Mouse (Mus musculus) spleen, adult 2 months (tissue): ENCODE results near the gene Slc16a6. TPM values are rescaled to one million over a fixed set of nuclear protein-coding genes. Genes with fewer than 3 reads are reported as not detected.
A peak's percentile ranks its signal among the peaks of the same experiment; 100 is the strongest.
"Not testable (repeated sequence)": the region's sequence is repeated elsewhere in the genome, so short reads cannot be mapped to it uniquely, and the experiment has no call there.

ENCODE experiments used
- DNase-seq, 2 experiments: peaks; one replicate each; pipeline versions ENCODE4 v3.0.0 to v3.0.0-alpha.2; 2012 to 2021; ENCODE audit warnings: low spot score in 2 of 2, low read depth in 1 of 2
- H3K27ac ChIP-seq: fragments of 200-500 bp; 2 replicates; pipeline ENCODE4 v1.5.1; 2012; ENCODE audit warnings: low read length, inconsistent platforms; ENCODE audit not compliant: insufficient read depth
- H3K27me3 ChIP-seq: fragments of 200-500 bp; 2 replicates; pipeline ENCODE4 v1.6.1; 2012; ENCODE audit warnings: mild to moderate bottlenecking, moderate library complexity, low read length, inconsistent platforms; ENCODE audit not compliant: control insufficient read depth, insufficient read depth
- H3K36me3 ChIP-seq: fragments of 200-500 bp; 2 replicates; pipeline ENCODE4 v1.6.1; 2012; ENCODE audit warnings: mild to moderate bottlenecking, low read length, inconsistent platforms; ENCODE audit not compliant: control insufficient read depth, insufficient read depth
- H3K4me1 ChIP-seq: fragments of 200-500 bp; 2 replicates; pipeline ENCODE4 v1.6.1; 2011; ENCODE audit warnings: inconsistent platforms; ENCODE audit not compliant: control insufficient read depth, insufficient read depth, insufficient read length
- H3K4me3 ChIP-seq: fragments of 200-500 bp; 2 replicates; pipeline ENCODE4 v1.5.1; 2011; ENCODE audit warnings: mild to moderate bottlenecking, inconsistent platforms; ENCODE audit not compliant: insufficient read depth, insufficient read length; ENCODE audit errors: extremely low read depth
- CTCF ChIP-seq: fragments of 200-500 bp; IDR thresholded peaks from 2 replicates; pipeline ENCODE4 v1.5.1; 2011; ENCODE audit warnings: mild to moderate bottlenecking, inconsistent platforms; ENCODE audit not compliant: insufficient read depth, insufficient read length, insufficient replicate concordance; ENCODE audit errors: extremely low read depth
- POLR2A ChIP-seq: fragments of 200-500 bp; IDR thresholded peaks from 2 replicates; pipeline ENCODE4 v1.6.1; 2011; ENCODE audit warnings: low read depth, low read length, inconsistent platforms
- WGBS: fragments of 180-500 bp; shearing (Covaris S2); methylation state at CpG from one replicate; pipeline ENCODE4 v1.1.7; 2018; 5-methylcytosine and 5-hydroxymethylcytosine counted together
- polyA plus RNA-seq: library from polyadenylated mRNA; depleted of rRNA; stranded (reverse); fragments of >200 nt; gene quantifications from 2 replicates; pipeline ENCODE4 v1.2.3, GENCODE M21; 2012

Slc16a6 gene
- polyA plus RNA-seq, 1 experiment, result 9.8 TPM

GRCm38 (mm10) chr11:109495771-109496474 lies 22.5 kb upstream of the Slc16a6 start:
- peak overlapping the region; percentile 17; the same call in 1 of the 2 replicates for H3K4me3 ChIP-seq
- no peaks in the 10 kb centered on the region for H3K27me3 ChIP-seq
- 5% methylated on average over 14 of the region's 14 CpGs for WGBS
- DNase-seq, result peak; percentile 46 to 54
- H3K27ac ChIP-seq, result peak overlapping the region; percentile 93
- no peak for TF ChIP-seq POLR2A
- no peak for TF ChIP-seq CTCF
- H3K36me3 ChIP-seq, result no peaks in the 10 kb centered on the region
- peaks cover 37% of the 10 kb centered on the region for H3K4me1 ChIP-seq

GRCm38 (mm10) chr11:109494890-109495770 lies 21.7 kb upstream of the Slc16a6 start:
- 33% methylated on average over 24 of the region's 24 CpGs for WGBS
- Histone ChIP-seq H3K4me1 (peaks cover 37% of the 10 kb centered on the region), H3K27me3 (no peaks in the 10 kb centered on the region), H3K36me3 (no peaks in the 10 kb centered on the region), H3K4me3 (no peak overlapping the region), H3K27ac (peak overlapping the region; percentile 93)
- no peak for TF ChIP-seq CTCF
- TF ChIP-seq POLR2A, result no peak
- peak; percentile 52 to 59 for DNase-seq

GRCm38 (mm10) chr11:109492847-109493464 lies 19.6 kb upstream of the Slc16a6 start:
- not testable (repeated sequence) for H3K27ac ChIP-seq, H3K27me3 ChIP-seq, DNase-seq, H3K4me3 ChIP-seq, H3K36me3 ChIP-seq
- peaks cover 30% of the 10 kb centered on the region for H3K4me1 ChIP-seq
- 80% methylated on average over 8 of the region's 8 CpGs for WGBS

- H3K36me3 ChIP-seq, result no peaks in the 10 kb centered on the region
- peaks cover 21% of the 10 kb centered on the region for H3K4me1 ChIP-seq
- 82% methylated on average over 4 of the region's 4 CpGs for WGBS
Measured at GRCm38 (mm10) chr11:109491844-109492243, 18.4 kb upstream of the Slc16a6 start.

GRCm38 (mm10) chr11:109489763-109490162 lies 16.4 kb upstream of the Slc16a6 start:
- 73% methylated on average over 2 of the region's 2 CpGs for WGBS
- no peaks in the 10 kb centered on the region for H3K27me3 ChIP-seq
- TF ChIP-seq POLR2A (no peak), CTCF (no peak)
- H3K36me3 ChIP-seq, result no peaks in the 10 kb centered on the region
- no peak overlapping the region for H3K4me3 ChIP-seq
- H3K4me1 ChIP-seq, result peaks cover 4% of the 10 kb centered on the region; the same call in 1 of the 2 replicates
- no peak overlapping the region for H3K27ac ChIP-seq
- no peak for DNase-seq

More at GRCm38 (mm10) chr11:109491844-109492243, 18.4 kb upstream of the Slc16a6 start:
- no peak overlapping the region for H3K27ac ChIP-seq
- no peak for DNase-seq
- no peaks in the 10 kb centered on the region for H3K27me3 ChIP-seq
- no peak overlapping the region for H3K4me3 ChIP-seq
- TF ChIP-seq CTCF (no peak), POLR2A (no peak)

- Histone ChIP-seq H3K27ac (no peak overlapping the region), H3K4me1 (no peaks in the 10 kb centered on the region), H3K27me3 (no peaks in the 10 kb centered on the region), H3K4me3 (no peak overlapping the region), H3K36me3 (no peaks in the 10 kb centered on the region)
- 58% methylated on average over 10 of the region's 10 CpGs for WGBS
- no peak for TF ChIP-seq POLR2A
- TF ChIP-seq CTCF, result no peak
- no peak for DNase-seq
Measured at GRCm38 (mm10) chr11:109487991-109488684, 14.7 kb upstream of the Slc16a6 start.
